Mouse (Mus musculus) T-cell, adult 2 months (primary cell): ENCODE data around the gene Pacsin2.
"Not testable (repeated sequence)": the region's sequence is repeated elsewhere in the genome, so short reads cannot be mapped to it uniquely, and the experiment has no call there.

Experiments
- DNase-seq: peaks from one replicate; pipeline ENCODE4 v3.0.0; 2022; ENCODE audit warnings: low spot score

Pacsin2 gene

GRCm38 (mm10) chr15:83464083-83464904, at the start of gene Pacsin2:
Pacsin2 (minus strand) TSS chr15:83464606.
- DNase-seq: peak; percentile 91

- no peak for DNase-seq
Observed at GRCm38 (mm10) chr15:83512489-83513281, 48.3 kb upstream of the Pacsin2 start.

DNA sequence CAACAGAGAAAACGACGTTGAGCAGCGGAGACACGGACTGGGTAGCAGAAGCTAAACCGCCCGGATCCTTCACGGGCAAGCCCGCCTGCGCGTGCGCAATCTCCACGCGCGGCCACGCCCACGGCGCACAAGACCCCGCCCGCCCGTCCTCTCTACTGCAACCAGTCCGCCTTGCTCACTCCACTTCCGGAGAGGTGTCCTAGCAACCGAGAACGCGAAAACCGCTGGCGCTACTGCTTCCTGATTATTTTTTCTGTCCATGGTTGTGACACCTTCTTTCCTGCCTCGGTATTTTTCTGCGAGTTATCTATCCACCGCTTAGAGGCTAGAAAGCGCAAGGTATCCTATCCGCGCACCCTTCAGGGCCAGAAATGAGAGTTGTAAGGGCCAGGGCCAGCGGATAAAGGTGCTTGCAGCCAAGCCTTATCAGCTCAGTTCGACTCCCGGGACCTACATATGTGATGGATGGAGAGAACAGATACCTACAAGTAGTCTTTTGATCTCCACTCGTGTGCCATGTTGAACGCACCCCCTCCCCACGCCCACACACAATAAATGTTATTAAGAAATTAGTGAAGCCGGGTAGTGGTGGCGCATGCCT, 46.5 kb upstream of the Pacsin2 start, which contains the start of gene Ttll1:
Gene Ttll1 (minus strand): TSS at position 89 of the 601 bp plus-strand sequence.
- DNase-seq: peak; percentile 96

GRCm38 (mm10) chr15:83509950-83510804, 45.8 kb upstream of the Pacsin2 start:
- DNase-seq: no peak

DNA sequence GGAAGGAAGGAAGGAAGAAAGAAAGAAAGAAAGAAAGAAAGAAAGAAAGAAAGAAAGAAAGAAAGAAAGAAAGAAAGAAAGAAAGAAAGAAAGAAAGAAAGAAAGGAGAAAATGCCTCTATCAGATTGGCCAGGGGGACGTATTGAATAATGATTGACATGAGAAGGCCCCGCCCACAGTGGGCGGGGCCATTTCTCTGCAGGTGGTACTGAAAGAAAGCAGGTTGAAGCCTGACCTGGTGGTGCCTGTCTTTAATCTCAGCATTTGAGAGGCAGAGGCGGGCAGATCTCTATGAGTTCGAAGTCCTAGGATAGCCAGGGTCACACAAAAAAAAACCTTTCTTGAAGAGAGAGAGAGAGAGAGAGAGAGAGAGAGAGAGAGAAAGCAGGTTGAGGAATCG, 37.1 kb upstream of the Pacsin2 start:
- not testable (repeated sequence) for DNase-seq

- DNase-seq: peak; percentile 48
Observed at GRCm38 (mm10) chr15:83500352-83500751, 35.9 kb upstream of the Pacsin2 start.

GRCm38 (mm10) chr15:83499211-83499755, 34.9 kb upstream of the Pacsin2 start:
- DNase-seq: no peak

- DNase-seq: no peak
Observed at GRCm38 (mm10) chr15:83497299-83497698, 32.9 kb upstream of the Pacsin2 start.

DNA sequence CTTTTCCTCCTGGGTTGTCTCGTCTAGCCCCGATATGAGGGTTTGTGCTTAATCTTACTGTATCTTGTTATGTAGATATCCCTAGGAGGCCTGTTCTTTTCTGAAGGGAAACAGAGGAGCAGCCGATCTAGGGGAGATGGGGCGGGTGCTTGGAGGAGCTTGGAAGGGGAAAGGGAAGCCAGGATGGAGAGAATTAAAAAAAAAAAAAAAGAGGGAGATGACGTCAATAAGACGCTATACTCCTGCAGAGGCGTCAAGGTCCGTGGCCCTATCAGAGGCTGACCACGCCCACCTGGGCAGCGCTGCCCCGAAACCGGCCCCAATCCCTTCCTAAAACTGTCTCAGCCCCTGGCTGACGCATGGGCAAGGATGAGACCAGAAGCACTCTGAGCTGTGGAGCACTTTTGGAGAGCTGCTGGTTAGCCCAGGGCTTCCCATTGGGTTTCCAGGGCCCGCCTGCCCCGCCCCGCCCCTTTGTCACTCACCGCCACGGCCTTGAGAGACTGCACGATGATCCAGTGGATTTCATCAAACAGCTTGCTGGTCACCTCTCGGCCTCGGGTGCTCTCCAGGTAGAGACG, 31.5 kb upstream of the Pacsin2 start:
- DNase-seq: no peak

DNA sequence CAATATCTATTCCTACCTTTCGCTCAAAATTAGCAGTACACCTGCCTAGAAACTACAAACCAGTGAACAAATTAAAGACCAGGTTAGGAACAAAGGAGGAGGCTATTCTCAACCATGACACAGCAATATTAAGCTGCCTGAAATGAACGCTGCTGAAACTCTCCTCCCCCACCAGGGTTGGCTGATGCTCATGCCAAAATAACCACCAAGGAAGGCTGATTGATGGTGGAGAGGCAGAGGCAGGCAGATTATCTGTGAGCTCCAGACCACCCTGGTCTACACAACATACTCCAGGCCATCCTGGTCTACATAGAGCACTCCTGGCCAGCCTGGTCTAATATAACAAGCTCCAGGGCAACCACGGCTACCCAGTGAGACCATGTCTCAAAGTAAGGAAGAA, 30.8 kb upstream of the Pacsin2 start:
- DNase-seq: no peak

DNA sequence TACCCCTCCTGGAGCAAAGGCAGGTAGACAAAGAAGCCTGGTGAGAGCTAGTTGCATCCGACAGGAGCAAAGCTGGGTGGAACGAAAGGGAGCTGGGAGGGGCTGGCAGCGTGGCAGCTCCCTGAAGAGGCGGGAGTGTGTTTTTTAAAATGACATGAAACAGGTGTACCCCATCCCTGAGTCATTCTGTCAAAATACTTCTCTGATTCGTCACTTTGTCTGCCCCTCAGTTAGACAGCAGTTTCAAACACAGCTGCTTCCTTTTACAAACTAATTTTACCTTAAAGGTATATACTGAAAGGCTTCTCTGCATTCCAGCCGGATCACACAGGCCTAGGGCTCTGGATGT, 30.1 kb upstream of the Pacsin2 start:
- no peak for DNase-seq

- no peak for DNase-seq
Observed at GRCm38 (mm10) chr15:83493856-83494571, 29.6 kb upstream of the Pacsin2 start.

- no peak for DNase-seq
Observed at GRCm38 (mm10) chr15:83491891-83492290, 27.5 kb upstream of the Pacsin2 start.

- no peak for DNase-seq
Observed at GRCm38 (mm10) chr15:83489471-83489870, 25.1 kb upstream of the Pacsin2 start.

GRCm38 (mm10) chr15:83487477-83488115, 23.2 kb upstream of the Pacsin2 start:
- DNase-seq: no peak

DNA sequence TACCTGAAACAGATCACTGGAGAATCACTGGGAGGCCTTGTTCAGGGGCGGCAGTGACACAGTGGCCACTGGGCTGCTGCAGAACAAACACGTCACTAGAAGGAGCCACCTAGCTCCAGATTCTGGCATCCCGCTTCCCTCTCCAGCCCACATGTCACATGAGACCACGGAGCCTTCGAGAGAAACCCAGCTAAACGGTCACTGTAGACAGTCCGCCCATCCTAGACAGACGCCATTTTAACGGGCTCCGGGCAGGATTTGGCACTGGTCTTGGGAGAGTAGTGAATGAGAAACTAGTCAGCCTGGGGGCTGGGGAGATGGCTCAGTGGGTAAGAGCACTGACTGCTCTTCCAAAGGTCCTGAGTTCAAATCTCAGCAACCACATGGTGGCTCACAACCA, 19.9 kb upstream of the Pacsin2 start:
- DNase-seq: no peak

DNA sequence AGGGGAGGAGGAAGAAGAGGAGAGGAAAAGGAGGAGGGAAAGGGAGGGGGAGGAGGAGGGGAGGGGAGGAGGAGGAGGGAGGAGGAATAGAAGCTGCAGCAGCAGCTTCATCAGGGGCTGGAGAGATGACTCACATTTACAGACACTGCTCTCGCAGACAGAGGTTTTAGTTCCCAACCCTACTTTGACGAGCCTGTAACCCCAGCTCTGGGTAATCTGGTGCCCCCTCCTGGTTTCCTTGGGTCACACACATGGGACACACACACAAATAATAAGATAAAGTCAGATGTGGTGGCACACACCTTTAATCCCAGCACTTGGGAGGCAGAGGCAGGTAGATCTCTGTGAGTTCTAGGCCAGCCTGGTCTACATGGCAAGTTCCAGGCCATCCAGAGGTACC, 19.1 kb upstream of the Pacsin2 start:
- peak; percentile 30 for DNase-seq

DNA sequence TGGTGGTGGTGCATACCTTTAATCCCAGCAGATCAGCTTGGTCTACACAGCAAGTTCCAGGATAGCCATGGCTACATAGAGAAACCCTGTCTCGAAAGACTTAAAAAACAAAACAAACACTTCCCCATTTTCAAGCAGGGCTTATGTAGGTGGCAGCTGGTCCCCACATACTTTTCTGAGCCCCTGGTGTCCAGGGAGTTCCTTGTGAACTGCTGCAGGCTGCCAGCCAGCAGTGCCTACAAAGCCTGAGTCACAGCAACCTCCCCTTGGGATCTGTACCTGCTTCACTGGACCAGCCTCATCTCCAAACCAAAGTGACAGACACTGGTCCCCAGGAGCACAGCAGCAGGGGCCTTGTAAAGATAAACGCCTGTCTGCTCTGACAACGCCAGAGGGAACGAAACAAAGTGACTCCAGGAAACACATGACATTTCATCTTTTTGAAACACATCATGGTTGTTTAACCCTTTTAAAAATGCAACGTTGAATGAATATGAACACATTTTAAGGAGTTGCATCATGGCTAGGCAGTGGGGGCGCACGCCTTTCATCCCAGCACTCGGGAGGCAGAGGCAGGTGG, 18.3 kb upstream of the Pacsin2 start:
- no peak for DNase-seq

DNA sequence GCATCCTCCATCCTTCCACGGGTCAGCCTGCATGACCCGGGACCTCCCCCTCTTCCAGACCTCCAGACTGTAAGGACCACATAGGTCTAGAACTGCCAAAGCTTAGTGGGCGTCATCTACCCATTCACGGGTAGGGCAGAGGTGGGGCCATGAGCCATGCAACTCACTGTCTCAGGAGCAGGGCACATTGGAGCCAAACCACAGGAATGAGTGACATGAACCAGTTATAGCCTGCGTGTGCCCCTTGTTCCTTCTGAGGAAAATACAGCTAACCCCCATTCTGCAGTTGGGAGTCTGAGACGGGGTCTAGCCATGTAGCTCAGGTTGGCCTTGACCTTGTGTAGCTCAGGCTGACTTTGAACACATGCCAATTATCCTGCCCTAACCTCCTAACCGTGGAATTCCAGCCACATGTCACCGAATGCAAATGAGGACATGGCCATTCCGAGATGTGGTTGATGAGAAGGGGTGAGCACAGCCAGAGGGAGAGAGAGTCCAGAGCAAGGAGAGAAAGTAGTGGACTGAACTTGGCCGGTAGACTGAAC, 16.9 kb upstream of the Pacsin2 start:
- no peak for DNase-seq
